Mouse (Mus musculus) cerebellum, postnatal 36 days (tissue): ENCODE results near the gene Efnb2.

Experiments used
- DNase-seq, 2 experiments: peaks; one replicate each; pipeline ENCODE4 v3.0.0; 2021 to 2022; ENCODE audit warnings: mixed read lengths in 2 of 2

The Efnb2 gene

GRCm38 (mm10) chr8:8661103-8661758, at the start of gene Efnb2:
Gene Efnb2, minus strand, starts transcription at chr8:8661242.
- peak; percentile 85 to 86 for DNase-seq

- no peak for DNase-seq
Measured at GRCm38 (mm10) chr8:8704813-8705212, 43.8 kb upstream of the Efnb2 start.

DNA sequence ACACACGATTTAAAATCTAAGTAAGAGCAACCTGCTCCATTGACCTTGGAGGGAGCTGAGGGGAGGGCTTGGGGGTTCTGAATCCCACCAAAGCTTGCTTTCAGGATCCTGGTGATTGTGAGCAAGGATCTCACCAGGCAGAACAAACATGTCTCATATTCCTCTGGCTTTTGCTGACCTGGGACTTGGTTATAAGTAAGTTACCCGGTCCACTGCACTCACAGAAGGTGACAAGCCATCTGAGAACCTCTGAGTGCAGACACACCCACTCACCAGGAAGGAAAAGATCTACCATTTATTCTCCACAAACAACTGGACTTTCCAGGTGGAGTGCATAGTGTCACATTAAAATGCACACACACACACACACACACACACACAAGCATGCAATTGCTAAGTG, 42.6 kb upstream of the Efnb2 start:
- DNase-seq: no peak

GRCm38 (mm10) chr8:8700821-8701220, 39.8 kb upstream of the Efnb2 start:
- DNase-seq: no peak

GRCm38 (mm10) chr8:8700229-8700628, 39.2 kb upstream of the Efnb2 start:
- DNase-seq: no peak

- DNase-seq: peak; percentile 98 to 99
Measured at GRCm38 (mm10) chr8:8690146-8691092, 29.4 kb upstream of the Efnb2 start, which contains the start of gene Arglu1. Gene Arglu1, minus strand, starts transcription at chr8:8690521.

DNA sequence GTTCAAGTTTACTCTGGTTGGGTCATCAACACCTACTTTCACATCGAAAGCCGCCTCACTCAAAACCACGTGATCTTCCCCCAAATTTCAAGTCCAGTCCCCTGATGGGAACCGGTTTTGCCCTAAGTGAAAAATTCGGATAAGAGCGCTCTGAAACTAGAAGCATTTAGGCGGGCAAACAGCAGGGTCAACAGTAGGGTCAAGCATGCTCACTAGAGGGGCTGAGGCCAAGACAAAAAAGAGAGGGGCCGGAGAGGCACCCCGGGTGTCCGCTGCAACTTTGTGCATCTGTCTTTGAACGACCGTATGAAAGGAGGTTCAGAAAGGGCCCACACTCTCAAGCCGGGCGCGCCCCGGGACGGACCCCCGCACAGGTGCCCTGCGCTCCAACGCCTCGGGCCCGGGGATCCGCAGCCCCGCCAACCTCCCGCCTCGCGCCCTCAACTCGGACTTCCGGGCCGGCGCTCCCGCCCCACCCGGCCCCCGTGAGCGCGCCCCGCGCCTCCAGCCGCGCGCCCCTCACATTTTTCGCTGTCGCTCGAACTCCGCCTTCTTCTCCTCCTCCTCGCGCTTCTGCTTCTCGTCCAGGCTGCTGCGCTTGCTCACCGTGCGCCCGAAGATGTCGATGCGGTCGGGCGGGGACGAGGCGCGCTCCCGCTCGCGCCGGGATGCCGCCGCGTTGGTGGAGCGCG, 28.6 kb upstream of the Efnb2 start:
- peak; percentile 54 to 59 for DNase-seq

GRCm38 (mm10) chr8:8688823-8689453, 27.9 kb upstream of the Efnb2 start:
- no peak for DNase-seq

DNA sequence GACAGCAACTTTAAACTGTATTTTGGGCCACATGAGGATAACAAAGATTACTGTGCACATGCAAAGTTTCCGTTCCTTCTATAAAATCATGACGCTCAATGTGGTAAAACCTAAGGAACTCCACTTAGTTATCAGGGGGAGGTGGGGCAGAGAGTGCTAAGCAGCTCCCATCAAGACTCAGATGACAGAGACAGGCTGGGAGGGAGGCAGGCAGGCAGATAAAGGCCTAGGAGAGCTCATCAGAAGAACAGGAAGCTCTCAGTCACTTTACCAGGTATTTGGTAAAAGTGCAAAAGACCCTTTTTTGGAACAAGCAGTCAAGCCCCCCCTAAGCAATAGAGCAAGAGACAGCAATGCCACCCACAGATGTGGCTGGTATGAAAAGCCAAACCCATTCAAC, 24.5 kb upstream of the Efnb2 start:
- no peak for DNase-seq

DNA sequence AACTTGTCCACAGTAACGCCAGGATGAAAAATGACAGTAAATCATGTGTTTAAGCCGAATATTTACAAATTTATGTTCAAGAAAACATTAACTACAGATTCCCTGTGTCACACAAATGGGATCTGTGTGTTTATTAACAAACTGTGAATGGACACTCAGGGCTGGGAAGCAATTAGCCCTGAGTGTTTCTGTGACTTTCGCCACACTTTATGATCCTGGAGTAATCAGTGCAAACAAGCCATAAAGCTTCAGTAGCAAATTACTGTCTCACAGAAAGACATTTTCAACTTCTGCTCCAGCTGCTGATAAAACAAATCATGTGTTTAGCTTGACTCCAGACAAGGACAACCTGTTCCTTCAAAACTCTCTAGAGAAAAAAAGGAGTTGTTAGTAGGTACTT, 21.7 kb upstream of the Efnb2 start:
- DNase-seq: no peak

DNA sequence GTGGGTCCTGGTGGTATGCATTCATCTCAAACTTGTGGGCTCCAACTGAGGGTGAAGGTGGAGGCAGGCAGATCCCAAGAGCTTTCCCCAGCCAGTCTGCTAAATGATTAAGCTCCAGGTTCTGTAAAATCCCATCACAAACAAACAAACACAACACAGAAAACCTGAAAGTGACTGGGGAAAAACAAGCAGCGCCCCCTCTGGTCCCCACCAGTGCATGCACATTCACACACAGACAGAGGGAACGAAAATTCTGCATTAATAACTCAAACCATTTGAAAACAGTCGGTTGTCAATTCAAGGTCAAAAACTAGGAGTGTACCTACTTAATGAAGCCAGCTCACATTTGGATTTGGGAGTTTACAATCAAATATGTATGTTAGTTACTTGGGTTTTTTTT, 17.2 kb upstream of the Efnb2 start:
- DNase-seq: no peak

DNA sequence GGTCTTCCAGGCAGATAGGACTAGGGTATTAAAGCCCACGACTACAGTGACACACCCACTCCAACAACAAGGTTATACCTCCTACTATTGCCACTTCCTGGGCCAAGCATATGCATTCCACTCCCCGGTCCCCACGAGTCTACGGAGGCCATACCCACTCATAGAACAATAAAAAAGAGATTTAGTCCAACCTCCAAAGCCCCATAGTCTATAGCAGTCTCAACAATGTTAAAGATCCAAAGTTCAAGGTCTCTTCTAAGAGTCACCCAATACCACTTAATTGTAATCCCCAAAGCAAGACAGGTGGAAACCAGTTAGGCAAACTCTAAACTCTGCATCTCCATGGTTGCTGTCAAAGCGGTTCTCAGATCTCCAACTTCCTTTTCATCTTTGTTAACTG, 13.8 kb upstream of the Efnb2 start:
- DNase-seq: no peak

GRCm38 (mm10) chr8:8661759-8662138, 707 bp upstream of the Efnb2 start:
- DNase-seq: peak; percentile 85 to 93

DNA sequence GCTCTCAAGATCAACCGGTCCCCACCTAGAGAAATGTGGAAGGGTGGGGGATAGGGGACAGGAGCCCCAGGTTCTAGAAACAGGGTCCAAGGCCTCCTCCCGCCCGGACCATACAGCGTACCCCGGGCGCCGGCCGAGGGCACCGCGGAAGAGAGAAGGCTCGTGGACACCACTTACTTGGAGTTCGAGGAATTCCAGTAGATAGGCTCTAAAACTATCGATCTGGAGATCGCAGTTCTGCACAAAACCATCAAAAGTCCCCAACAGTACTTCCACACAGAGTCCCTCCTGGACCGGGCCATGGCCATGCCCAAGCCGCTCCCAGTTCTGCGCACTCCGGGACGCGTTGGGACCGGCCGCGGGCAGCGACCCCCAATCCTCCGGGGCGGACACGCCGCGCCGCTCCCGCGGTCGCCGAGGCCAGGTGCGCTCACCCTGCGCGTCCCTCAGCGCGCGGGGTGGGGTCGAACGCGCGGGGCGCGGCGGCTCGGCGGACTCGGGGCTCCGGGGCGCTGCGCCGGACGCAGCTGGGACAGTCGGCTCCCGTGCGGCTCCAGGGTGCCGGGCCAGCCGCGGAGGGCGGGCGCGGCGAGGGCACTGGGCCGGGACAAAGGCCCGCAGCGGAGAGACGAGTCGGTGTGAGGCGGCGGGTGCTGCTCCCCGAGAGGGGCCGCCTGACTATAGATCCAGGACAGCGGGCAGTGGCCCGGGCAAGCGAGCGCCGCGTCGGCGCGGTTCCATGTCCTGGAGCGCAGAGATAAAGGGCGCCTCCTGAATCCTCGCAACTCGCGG, 539 bp downstream of the Efnb2 start:
- DNase-seq: peak in 1 of 2 experiments; percentile 13

- DNase-seq: peak; percentile 14 to 32
Measured at GRCm38 (mm10) chr8:8659503-8660306, 1.3 kb downstream of the Efnb2 start.

DNA sequence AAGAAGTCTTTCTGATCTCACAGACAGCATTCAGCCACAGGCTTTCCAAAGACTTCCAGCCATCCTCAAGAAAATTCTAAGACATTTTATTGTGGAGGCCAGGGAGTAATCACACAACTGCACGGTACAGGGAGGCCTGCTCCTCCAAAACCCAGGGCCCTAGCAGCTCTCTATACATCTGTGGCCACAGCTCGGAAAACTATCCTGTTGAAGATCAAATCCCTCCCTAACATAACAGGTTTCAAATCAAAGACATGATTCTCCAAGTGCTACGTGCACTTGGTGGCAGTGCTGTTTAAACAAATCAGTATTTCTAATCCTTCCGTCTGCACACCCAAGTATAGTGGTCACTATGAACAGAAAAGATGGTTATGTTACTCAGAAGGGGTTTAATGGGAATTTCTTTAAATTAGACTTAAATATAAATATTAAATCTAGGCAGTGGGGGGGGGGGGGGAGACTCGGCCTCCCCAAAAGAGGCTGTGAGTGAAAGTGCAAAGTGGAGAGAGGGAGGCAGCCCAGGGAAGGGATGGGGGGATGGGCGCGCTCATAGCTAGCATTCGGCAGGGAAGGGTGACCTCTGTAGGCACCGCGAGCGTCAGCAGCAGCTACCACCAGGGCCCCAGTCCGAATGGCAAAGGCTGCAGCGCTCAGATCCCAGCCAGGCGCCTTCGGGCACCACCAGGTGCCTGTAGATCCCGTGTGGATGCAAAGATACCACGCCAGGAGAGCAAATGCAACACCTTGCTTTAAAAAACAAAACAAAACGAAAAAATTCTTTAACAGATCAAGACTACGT, 2.4 kb downstream of the Efnb2 start:
- DNase-seq: peak; percentile 68 to 75

- DNase-seq: no peak
Measured at GRCm38 (mm10) chr8:8657692-8658355, 3.2 kb downstream of the Efnb2 start.

DNA sequence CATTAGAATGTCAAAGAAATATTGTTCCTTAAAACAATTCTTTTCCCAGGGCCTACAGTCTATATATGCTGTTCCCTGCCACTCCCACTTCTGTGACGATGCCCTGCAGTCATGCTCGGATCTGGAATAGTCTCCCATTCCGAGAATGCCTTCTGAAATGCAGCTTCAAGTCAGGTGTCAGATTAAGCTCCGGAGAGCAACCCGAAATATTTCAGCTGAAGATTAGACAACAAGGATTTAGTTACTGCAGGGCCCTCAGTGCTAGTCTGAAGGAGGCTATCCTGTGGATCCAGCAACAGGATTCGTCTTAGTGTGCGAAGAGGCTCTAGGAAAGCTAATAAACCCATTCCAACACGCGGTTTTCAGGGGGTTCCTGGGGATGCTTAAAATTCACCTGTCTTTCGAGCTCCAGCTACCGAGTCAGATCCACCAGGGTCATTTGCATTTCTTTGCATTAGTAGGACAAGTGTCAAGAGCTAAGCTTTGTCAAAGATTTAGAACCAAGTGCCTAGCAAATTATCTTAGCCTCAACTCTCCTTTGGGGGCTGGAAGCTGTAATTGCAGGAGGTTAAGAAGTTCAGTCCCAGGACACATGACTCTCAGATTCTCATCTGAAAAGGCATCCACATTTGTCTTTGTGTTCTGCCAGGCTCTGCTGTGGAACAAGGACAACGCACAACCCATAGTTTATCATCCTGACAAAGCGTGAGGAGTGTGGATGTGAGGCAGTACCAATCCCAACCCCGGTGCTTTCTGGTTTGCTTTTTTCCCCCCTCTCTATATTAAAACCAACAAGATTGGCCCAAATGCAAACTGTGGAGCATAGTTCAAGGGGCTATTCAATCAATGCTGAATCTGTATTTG, 4.2 kb downstream of the Efnb2 start:
- DNase-seq: no peak
